Mouse (Mus musculus) skeletal muscle tissue, adult 2 months (tissue): ENCODE measurements at regions not wholly inside any gene's neighbourhood (a gene's known extent, or its start where the extent isn't known, plus 50 kb on each side); places are given as distances from the start of the nearest gene placed in this dataset.
A peak's percentile ranks its signal among the peaks of the same experiment; 100 is the strongest.

Source experiments
- DNase-seq: peaks from one replicate; pipeline ENCODE4 v3.0.0-alpha.2; 2012; ENCODE audit warnings: low read depth, low spot score

GRCm38 (mm10) chr5:112091867-112092535, 160.3 kb downstream of the Cryba4 start:
- peak; percentile 28 for DNase-seq

- DNase-seq: no peak
These were observed 158.3 kb downstream of the Cryba4 start for GRCm38 (mm10) chr5:112093905-112094571.

- DNase-seq: no peak
These were observed 153.7 kb downstream of the Cryba4 start for GRCm38 (mm10) chr5:112098469-112099085.

- peak; percentile 3 for DNase-seq
These were observed 150.4 kb downstream of the Cryba4 start for GRCm38 (mm10) chr5:112101739-112102590.

- peak; percentile 4 for DNase-seq
These were observed 141.9 kb downstream of the Cryba4 start for GRCm38 (mm10) chr5:112110306-112110969.

- no peak for DNase-seq
These were observed 131.6 kb downstream of the Cryba4 start for GRCm38 (mm10) chr5:112120766-112121165.

- no peak for DNase-seq
These were observed 130.8 kb downstream of the Cryba4 start for GRCm38 (mm10) chr5:112121554-112121953.

- DNase-seq: no peak
These were observed 129.7 kb downstream of the Cryba4 start for GRCm38 (mm10) chr5:112122581-112122980.

GRCm38 (mm10) chr5:112127171-112127570, 125.1 kb downstream of the Cryba4 start:
- no peak for DNase-seq

GRCm38 (mm10) chr5:112132746-112133145, 119.6 kb downstream of the Cryba4 start:
- no peak for DNase-seq

GRCm38 (mm10) chr5:112133688-112134573, 118.4 kb downstream of the Cryba4 start:
- DNase-seq: no peak

- no peak for DNase-seq
These were observed 115.7 kb downstream of the Cryba4 start for GRCm38 (mm10) chr5:112136646-112137045.

- no peak for DNase-seq
These were observed 114.1 kb downstream of the Cryba4 start for GRCm38 (mm10) chr5:112138246-112138645.

- DNase-seq: no peak
These were observed 109.6 kb downstream of the Cryba4 start for GRCm38 (mm10) chr5:112142731-112143130.

GRCm38 (mm10) chr5:112143993-112144621, 108.2 kb downstream of the Cryba4 start:
- DNase-seq: no peak

- peak; percentile 57 for DNase-seq
These were observed 98.6 kb downstream of the Cryba4 start for GRCm38 (mm10) chr5:112153675-112154085.

GRCm38 (mm10) chr5:112154650-112155049, 97.7 kb downstream of the Cryba4 start:
- peak; percentile 17 for DNase-seq

- DNase-seq: no peak
These were observed 97.3 kb downstream of the Cryba4 start for GRCm38 (mm10) chr5:112155051-112155450.

- no peak for DNase-seq
These were observed 96.3 kb downstream of the Cryba4 start for GRCm38 (mm10) chr5:112156005-112156404.
